ENCODE assay signal across 8 mouse cellular contexts in the genomic region with DNA sequence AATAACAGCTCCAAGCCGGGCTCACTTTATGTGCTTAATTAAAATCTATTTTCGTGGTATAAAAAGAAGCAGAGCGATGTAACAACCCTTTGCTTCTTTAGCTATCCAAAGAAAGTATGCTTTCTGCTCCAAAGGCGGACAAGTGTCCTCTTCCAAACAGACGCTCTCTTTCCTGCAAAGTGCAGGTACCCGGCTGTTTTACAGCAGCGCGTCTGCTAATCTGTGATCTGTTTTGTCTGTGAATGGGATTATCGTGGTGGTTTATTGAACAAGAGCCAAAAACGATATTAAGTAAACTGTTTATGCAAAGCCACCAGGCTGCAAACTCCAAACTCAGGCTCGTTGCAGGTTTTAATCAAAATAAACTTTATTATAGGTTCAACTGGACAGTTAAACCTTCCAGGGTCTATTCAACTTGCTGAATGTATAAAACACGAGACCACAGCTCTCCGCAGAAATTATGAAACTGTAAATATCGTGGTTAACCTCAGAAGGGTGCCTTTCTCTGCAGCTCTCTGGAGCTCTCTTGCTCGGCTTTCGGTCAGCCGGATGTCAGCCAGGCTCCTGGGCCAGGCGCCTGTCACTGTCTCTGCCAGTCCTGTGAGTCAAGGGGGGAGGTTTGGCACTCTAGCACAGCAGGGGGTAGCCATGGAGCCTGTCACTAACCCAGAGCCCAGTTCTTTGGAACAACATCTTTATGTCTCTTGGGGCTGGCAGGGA.
DNase-seq lines count a peak whose midpoint lies in the region; ATAC-seq and TF ChIP-seq lines count a peak whose summit lies in the region.

No protein-coding gene starts in this region.

- TF ChIP-seq EP300 in lung, postnatal 0 days (IDR thresholded peaks at IDR 0.05): no peak

- H3K27ac ChIP-seq in lung, postnatal 0 days (ENCODE audit: low read length): no peak overlapping the region
- no peak overlapping the region for H3K27ac ChIP-seq in kidney, embryonic 14.5 days (ENCODE audit: low read depth, low read length)

- ATAC-seq in lung, postnatal 0 days: peak; percentile 47; the same call in 1 of the 2 replicates
- no peak for ATAC-seq in kidney, embryonic 14.5 days (ENCODE audit: low FRiP score, low TSS enrichment)

- no peak overlapping the region for H3K9ac ChIP-seq in lung, postnatal 0 days (replicated peaks; ENCODE audit: low read depth)
- no peak overlapping the region for H3K9ac ChIP-seq in kidney, embryonic 14.5 days (ENCODE audit: low read depth, low read length)

- H3K9me3 ChIP-seq in lung, postnatal 0 days (ENCODE audit: low read length): no peaks in the 10 kb centered on the region
- no peaks in the 10 kb centered on the region for H3K9me3 ChIP-seq in kidney, embryonic 14.5 days (ENCODE audit: control insufficient read depth, low read length)

- H3K36me3 ChIP-seq in lung, postnatal 0 days (ENCODE audit: insufficient read depth, low read length): no peaks in the 10 kb centered on the region
- no peaks in the 10 kb centered on the region for H3K36me3 ChIP-seq in kidney, embryonic 14.5 days (ENCODE audit: control insufficient read depth, insufficient read depth, low read length)

- H3K27me3 ChIP-seq in lung, postnatal 0 days (replicated peaks; ENCODE audit: insufficient read depth, low read length): no peaks in the 10 kb centered on the region
- H3K27me3 ChIP-seq in kidney, embryonic 14.5 days (ENCODE audit: control insufficient read depth, insufficient read depth, low read length): no peaks in the 10 kb centered on the region

- no peaks in the 10 kb centered on the region for H3K4me1 ChIP-seq in lung, postnatal 0 days (ENCODE audit: insufficient read depth, low read depth, low read length)
- no peaks in the 10 kb centered on the region for H3K4me1 ChIP-seq in kidney, embryonic 14.5 days (ENCODE audit: control insufficient read depth, insufficient read depth, low read length)

- no peak overlapping the region for H3K4me3 ChIP-seq in lung, postnatal 0 days (ENCODE audit: low read depth, low read length)
- H3K4me3 ChIP-seq in kidney, embryonic 14.5 days (ENCODE audit: low read length): no peak overlapping the region

- DNase-seq in layer of hippocampus, postnatal 10 days (ENCODE audit: low spot score in 2 of 2): peak; percentile 33 to 53
- DNase-seq in layer of hippocampus, adult 11-12 months (ENCODE audit: low spot score): no peak
- peak; percentile 49 for DNase-seq in adrenal gland, postnatal 14 days
- peak; percentile 73 for DNase-seq in cerebellum, adult 11-12 months
- peak; percentile 12 for DNase-seq in lung, postnatal 0 days (ENCODE audit: low spot score)
- no peak for DNase-seq in thymus, postnatal 10 days (ENCODE audit: low spot score in 2 of 2)
- DNase-seq in urinary bladder, adult 2 months (ENCODE audit: low spot score): no peak

- 46% methylated on average over 18 of the region's 18 CpGs for WGBS in lung, postnatal 0 days
- 77% methylated on average over 18 of the region's 18 CpGs for WGBS in kidney, embryonic 14.5 days

- TF ChIP-seq CTCF in lung, postnatal 0 days (IDR thresholded peaks at IDR 0.05): no peak

- H3K4me2 ChIP-seq in lung, postnatal 0 days (replicated peaks; ENCODE audit: low read depth, low read length): no peak overlapping the region
- no peak overlapping the region for H3K4me2 ChIP-seq in kidney, embryonic 14.5 days (replicated peaks; ENCODE audit: low read depth, low read length)

Comparison
In these comparisons a context has a peak if more than half of its experiments do, and no peak if none do; other contexts are left out.
1. DNase-seq: peak in layer of hippocampus, postnatal 10 days (2 of 2), adrenal gland, postnatal 14 days (single experiment), cerebellum, adult 11-12 months (single experiment) and lung, postnatal 0 days (single experiment); none in layer of hippocampus, adult 11-12 months (single experiment), thymus, postnatal 10 days (0 of 2) and urinary bladder, adult 2 months (single experiment).